Mouse (Mus musculus) gastrocnemius, postnatal 10 days (tissue): Measurements from ENCODE around the gene Qpctl. TPM values are rescaled to one million over a fixed set of nuclear protein-coding genes. Genes with fewer than 3 reads are reported as not detected.
A peak's percentile ranks its signal among the peaks of the same experiment; 100 is the strongest.

Experiments used
- DNase-seq: peaks from one replicate; pipeline ENCODE4 v3.0.0; 2021; ENCODE audit warnings: mixed read lengths
- long read RNA-seq, 2 experiments: library from polyadenylated mRNA; stranded (forward); transcript quantifications; one replicate each; pipeline ENCODE4 v2.0.0; 2021
- total RNA-seq, 2 experiments: library from RNA; stranded (reverse); gene quantifications; 2 replicates each; pipeline ENCODE4 v1.2.3; 2021

Qpctl gene
- 1 to 10 TPM; 5.0 to 5.5 TPM for total RNA-seq
- long read RNA-seq, experiment 1, transcript Qpctl-201 (7 exons, 2,710 nt), result major isoform, 6 of 12 reads
- long read RNA-seq, experiment 1, partial matches to known transcripts, result 0 of 12 reads
- long read RNA-seq, experiment 1, other reads (novel, unspliced or antisense), result 6 of 12 reads
- long read RNA-seq, experiment 2, transcript Qpctl-201 (7 exons, 2,710 nt), result major isoform, 11 of 13 reads
- long read RNA-seq, experiment 2, partial matches to known transcripts, result 2 of 13 reads
- long read RNA-seq, experiment 2, other reads (novel, unspliced or antisense), result 0 of 13 reads

DNA sequence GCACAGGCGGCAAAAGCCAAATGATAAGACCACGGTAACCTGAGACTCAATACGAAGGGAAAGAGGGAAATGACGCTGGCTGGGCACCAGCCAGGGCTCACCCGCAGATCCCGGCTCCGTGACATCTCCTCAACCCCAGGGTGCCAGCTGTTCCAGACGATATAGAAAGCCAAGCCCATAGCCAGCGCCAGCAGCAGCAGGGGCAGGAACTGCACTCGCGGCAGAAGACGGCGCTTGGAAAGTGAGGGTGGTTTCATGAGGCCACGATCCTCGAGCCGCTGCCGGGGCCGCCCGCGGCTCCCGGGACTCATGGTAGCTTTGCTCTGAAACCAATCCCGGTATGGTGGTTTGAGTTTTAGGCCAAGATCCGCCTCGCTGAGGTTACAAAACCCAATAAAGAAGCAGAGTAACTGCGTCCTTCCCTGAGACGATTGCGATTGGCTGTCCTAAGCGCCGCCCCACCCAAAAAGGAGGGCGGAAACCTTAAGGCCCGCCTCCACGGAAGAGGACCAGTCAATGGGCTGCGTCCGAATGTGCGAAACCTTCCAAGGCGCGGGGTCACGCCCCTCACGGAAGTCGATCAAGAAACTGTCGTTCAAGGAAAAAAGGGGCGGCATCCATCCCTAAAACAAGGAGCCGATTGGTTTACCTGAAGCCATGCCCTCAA, at the start of gene Qpctl:
Qpctl (minus strand) TSS at position 417 of the 667 bp plus-strand sequence.
- peak; percentile 94 for DNase-seq

- DNase-seq, result no peak
These were observed 48.9 kb upstream of the Qpctl start for GRCm38 (mm10) chr7:19197985-19198384.

GRCm38 (mm10) chr7:19196676-19197075, 47.6 kb upstream of the Qpctl start:
- no peak for DNase-seq

GRCm38 (mm10) chr7:19194676-19195075, 45.6 kb upstream of the Qpctl start:
- no peak for DNase-seq

DNA sequence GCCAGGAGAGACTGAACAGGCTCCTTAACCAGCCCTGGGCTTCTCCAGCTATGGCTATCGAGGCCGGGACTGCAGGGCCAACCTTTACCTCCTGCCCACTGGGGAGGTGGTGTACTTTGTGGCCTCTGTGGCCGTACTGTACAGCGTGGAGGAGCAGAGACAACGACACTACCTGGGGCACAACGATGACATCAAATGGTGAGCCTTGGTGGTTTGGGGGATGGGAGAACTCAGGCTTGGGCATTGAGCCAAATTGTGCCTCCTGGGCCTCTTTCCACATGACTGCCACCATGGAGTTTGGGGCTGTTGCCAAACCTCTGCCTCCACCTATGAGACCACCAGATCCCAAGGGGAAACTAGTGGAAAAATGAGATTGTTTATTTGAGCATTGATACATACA, 35.7 kb upstream of the Qpctl start:
- DNase-seq, result no peak

DNA sequence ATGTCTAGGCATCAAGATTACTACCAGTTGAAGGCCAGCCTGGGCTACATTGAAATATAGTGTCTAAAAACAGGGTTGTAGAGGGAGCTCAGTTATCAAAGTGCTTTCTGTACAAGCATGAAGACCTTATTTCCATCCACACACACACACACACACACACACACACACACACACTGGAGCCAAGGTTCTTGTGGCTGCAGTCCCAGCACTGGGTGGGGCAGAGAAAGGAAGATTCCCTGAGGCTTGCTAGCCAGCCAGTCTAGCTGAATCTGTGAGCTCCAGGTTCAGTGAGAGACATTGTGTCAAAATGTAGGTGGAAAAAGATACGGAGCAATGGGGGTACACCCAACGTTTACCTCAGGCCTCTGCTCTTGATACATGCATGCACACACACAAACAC, 35.2 kb upstream of the Qpctl start:
- DNase-seq, result no peak

GRCm38 (mm10) chr7:19180862-19181429, 31.9 kb upstream of the Qpctl start:
- DNase-seq, result peak; percentile 44

GRCm38 (mm10) chr7:19179936-19180335, 30.8 kb upstream of the Qpctl start:
- no peak for DNase-seq

DNA sequence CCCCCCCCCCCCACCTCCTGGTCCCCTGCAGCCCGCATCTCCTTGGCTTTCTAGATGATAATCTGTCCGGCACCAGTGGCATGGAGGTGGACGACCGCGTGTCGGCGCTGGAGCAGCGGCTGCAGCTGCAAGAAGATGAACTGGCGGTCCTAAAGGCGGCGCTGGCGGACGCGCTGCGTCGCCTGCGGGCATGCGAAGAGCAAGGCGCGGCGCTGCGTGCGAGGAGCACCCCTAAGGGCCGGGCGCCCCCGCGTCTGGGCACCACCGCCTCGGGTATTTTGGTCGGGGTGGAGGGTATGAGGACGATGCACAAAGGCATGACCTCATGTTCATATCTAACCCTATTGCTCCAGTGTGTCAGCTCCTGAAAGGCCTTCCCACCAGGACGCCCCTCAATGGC, 30.1 kb upstream of the Qpctl start:
- peak; percentile 66 for DNase-seq

- peak; percentile 76 for DNase-seq
These were observed 29.5 kb upstream of the Qpctl start for GRCm38 (mm10) chr7:19178443-19179092.

DNA sequence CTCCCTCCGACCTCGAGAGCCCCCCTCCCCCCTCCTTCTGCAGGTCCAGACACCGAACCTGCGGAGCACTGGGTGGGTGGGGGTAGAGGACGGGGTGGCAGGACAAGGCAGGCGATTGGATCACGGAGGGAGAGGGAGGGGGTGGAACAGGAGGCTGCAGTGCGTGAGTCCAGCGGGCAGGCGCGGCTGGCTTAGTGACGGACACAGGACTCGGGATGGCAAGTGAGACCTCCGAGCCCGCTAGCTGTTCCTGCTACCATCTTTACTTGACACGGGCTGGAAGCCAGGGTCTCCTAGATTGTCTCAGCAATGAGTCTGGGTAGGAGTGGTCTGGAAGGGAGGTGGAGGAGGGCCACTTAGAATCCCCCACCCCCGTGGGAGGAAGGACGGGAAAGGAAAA, 28.9 kb upstream of the Qpctl start:
- DNase-seq, result no peak

DNA sequence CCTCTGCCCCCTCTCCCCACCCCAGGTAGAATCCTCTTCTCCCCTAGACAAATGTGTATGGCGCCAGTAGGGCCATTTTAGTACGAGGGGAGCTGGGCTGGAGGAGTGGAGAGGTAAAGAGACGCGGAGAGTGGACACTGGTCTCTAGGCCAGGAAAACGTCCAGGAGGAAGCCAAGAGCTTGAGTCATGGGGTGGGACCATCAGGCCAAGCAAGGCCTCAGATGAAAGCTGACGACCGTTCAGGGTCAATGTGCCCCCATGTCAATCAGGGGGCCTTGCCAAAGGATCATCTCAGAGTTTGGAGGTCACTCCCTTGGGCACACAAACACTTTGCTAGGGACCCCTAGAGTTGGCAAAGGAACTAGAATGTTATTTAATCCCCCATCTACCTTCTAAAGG, 28.1 kb upstream of the Qpctl start:
- DNase-seq, result no peak

GRCm38 (mm10) chr7:19176516-19176947, 27.4 kb upstream of the Qpctl start:
- DNase-seq, result no peak

GRCm38 (mm10) chr7:19175708-19176515, 26.8 kb upstream of the Qpctl start, which contains the start of gene Eml2:
Gene Eml2 (plus strand): TSS chr7:19176421.
- DNase-seq, result peak; percentile 54

DNA sequence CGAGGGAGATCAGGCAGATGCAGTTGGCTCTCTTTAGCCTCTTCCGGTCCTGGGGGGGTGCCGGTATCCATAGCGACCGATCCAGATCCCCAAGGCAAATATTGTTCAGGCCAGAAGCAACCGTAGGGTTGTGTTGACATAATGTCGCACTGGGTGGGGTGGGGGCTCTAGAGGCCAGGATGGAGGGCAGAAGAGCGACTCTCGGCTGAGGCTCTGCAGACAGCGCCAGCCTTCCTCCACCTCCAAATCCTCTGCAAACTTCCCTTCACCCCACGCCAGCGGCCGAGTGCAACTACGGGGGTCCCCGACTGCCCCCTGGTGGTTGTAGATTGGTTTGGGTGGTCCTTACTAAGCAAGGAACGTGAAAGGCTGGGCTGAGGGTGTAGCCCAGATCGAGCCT, 23.8 kb upstream of the Qpctl start:
- DNase-seq, result peak; percentile 91

- no peak for DNase-seq
These were observed 22.7 kb upstream of the Qpctl start for GRCm38 (mm10) chr7:19171831-19172230.

GRCm38 (mm10) chr7:19170142-19170541, 21.1 kb upstream of the Qpctl start:
- DNase-seq, result no peak

GRCm38 (mm10) chr7:19169506-19169905, 20.4 kb upstream of the Qpctl start:
- no peak for DNase-seq

DNA sequence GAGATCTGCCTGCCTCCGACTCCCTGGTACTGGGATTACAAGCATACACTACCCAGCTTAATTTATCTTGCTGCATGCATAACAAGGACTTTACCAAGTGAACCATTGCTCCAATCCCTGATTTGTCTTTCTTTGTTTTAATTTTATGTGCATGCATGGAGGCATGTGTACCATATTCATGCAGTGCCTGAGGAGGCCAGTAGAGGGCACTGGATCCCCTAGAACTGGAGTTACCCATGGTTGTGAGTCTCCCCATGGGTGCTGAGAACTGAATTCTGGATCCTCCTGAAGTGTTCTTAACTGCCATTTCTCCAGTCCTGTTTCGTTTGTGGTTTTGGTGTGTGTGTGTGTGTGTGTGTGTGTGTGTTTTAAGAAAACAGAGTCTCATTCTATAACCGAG, 17.9 kb upstream of the Qpctl start:
- no peak for DNase-seq

- DNase-seq, result no peak
These were observed 16.7 kb upstream of the Qpctl start, which contains the start of gene Gipr for GRCm38 (mm10) chr7:19165656-19166423. Gene Gipr (minus strand): TSS chr7:19166127.

- DNase-seq, result no peak
These were observed 15.9 kb upstream of the Qpctl start for GRCm38 (mm10) chr7:19164978-19165377.
